Mouse (Mus musculus) lung, embryonic 15.5 days (tissue): Measurements from ENCODE around the gene Fscn3. TPM values are rescaled to one million over a fixed set of nuclear protein-coding genes. Genes with fewer than 3 reads are reported as not detected.

Experiments
- ATAC-seq: fragments of 200-750 bp; cut with Nextera tagmentation; 2 replicates; pipeline ENCODE4 v1.8.0; 2017; ENCODE audit warnings: moderate number of reproducible peaks, borderline replicate concordance; ENCODE audit not compliant: low FRiP score, low TSS enrichment; ENCODE audit errors: extremely low read depth
- H3K27ac ChIP-seq: fragments of 300-500 bp; sonication (generic); 2 replicates; pipeline ENCODE4 v1.5.1; 2015; ENCODE audit warnings: moderate library complexity, mild to moderate bottlenecking, inconsistent platforms
- H3K27me3 ChIP-seq: fragments of 300-500 bp; sonication (generic); 2 replicates; pipeline ENCODE4 v1.6.1; 2015; ENCODE audit warnings: inconsistent platforms
- H3K36me3 ChIP-seq: fragments of 300-500 bp; sonication (generic); 2 replicates; pipeline ENCODE4 v1.6.1; 2015; ENCODE audit warnings: inconsistent platforms
- H3K4me1 ChIP-seq: fragments of 300-500 bp; sonication (generic); 2 replicates; pipeline ENCODE4 v1.6.1; 2015; ENCODE audit warnings: inconsistent platforms
- H3K4me2 ChIP-seq: fragments of 300-500 bp; sonication (generic); 2 replicates; pipeline ENCODE4 v1.6.1; 2015; ENCODE audit warnings: inconsistent platforms, mild to moderate bottlenecking, moderate library complexity
- H3K4me3 ChIP-seq: fragments of 300-500 bp; sonication (generic); 2 replicates; pipeline ENCODE4 v1.5.1; 2015; ENCODE audit warnings: mild to moderate bottlenecking, inconsistent platforms
- H3K9ac ChIP-seq: fragments of 300-500 bp; sonication (generic); 2 replicates; pipeline ENCODE4 v1.6.1; 2015; ENCODE audit warnings: inconsistent platforms
- H3K9me3 ChIP-seq: fragments of 300-500 bp; sonication (generic); 2 replicates; pipeline ENCODE4 v1.6.1; 2016; ENCODE audit warnings: inconsistent platforms
- WGBS: fragments of 180-500 bp; shearing (Covaris S2); methylation state at CpG from one replicate; pipeline ENCODE4 v1.1.7; 2015; 5-methylcytosine and 5-hydroxymethylcytosine counted together
- polyA plus RNA-seq: library from polyadenylated mRNA; unstranded; fragments of >200 nt; fragmentation: Nextera tagmentation; extraction: Ambion mirVana; gene quantifications from 2 replicates; pipeline ENCODE4 v1.2.1, GENCODE M21; 2015

Gene Fscn3
- polyA plus RNA-seq, 1 experiment from 2014 or later = not detected

DNA sequence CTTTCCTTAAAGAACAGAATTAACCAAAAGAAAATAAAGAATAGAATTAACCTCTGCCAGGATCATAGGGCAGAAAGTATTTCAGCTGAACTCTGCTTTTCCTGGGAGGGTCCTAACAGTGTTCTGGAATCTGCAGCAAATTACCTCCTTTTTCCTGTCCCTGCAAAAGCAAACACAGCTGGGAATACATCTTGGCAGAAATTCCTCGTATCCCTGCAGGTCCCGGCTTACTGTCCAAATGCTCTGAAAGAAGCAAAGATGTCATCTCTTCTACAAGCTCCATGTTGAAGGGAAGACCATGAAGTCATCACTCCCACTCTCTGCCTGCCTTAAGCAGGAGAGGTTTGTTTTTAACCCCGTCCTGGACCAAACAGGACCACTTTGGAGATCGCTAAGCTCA is 10.6 kb upstream of the Fscn3 start:
- no peak overlapping the region for H3K4me2 ChIP-seq

DNA sequence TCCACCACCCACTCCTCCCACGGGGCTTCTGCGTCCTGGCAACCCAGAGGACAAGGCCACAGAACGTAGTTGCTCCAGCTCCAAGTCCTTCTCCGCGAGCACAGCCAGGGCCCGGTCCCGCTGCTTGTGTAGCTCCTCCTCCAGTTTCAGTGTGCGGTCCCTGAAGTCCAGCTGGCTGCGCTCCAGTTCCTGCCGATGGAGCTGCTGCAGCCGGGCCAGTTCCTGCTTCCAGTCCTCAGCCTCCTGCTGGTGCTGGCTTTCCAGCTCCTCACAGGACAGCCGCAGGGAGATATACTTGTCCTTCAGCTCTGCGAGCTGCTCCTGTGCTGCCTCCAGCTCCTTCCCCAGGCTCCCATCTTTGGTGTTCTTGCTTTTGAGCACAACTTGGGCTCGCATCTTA is 9.1 kb upstream of the Fscn3 start:
- no peak overlapping the region for H3K4me3 ChIP-seq
- 65% methylated on average over 14 of the region's 14 CpGs for WGBS
- H3K9me3 ChIP-seq = no peaks in the 10 kb centered on the region
- no peak overlapping the region for H3K4me2 ChIP-seq
- no peak overlapping the region for H3K9ac ChIP-seq
- ATAC-seq = no peak
- no peak overlapping the region for H3K27ac ChIP-seq
- H3K4me1 ChIP-seq = peaks cover 24% of the 10 kb centered on the region
- no peaks in the 10 kb centered on the region for H3K27me3 ChIP-seq
- H3K36me3 ChIP-seq = peaks cover 31% of the 10 kb centered on the region

More for the DNA sequence above, 10.6 kb upstream of the Fscn3 start:
- Histone ChIP-seq H3K27ac (no peak overlapping the region), H3K9me3 (no peaks in the 10 kb centered on the region), H3K9ac (no peak overlapping the region), H3K36me3 (peaks cover 31% of the 10 kb centered on the region), H3K4me3 (no peak overlapping the region), H3K27me3 (no peaks in the 10 kb centered on the region), H3K4me1 (peaks cover 18% of the 10 kb centered on the region)
- WGBS = 64% methylated on average over 4 of the region's 4 CpGs
- ATAC-seq = no peak

DNA sequence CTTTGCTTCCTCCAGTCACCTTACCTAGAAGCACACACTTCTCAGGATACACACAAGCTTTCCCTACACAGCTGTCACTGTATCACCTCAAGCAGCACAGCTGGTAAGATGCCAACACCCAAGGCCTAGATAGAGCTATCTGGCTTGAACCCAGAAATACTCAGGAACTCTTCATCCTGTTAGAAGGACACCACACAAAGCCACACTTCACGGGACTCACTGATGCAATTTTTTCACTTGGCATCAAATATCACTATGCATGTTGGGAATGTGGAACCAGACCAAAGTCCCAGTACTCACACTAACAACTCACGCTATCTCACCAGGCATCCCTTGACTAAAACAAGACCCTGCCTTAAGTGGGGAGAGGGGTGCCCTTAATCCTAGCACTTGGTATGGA is 7.9 kb upstream of the Fscn3 start:
- Histone ChIP-seq H3K36me3 (peaks cover 30% of the 10 kb centered on the region), H3K9ac (no peak overlapping the region), H3K9me3 (no peaks in the 10 kb centered on the region), H3K4me2 (peak overlapping the region; percentile 80), H3K27ac (no peak overlapping the region), H3K4me1 (peaks cover 29% of the 10 kb centered on the region), H3K27me3 (no peaks in the 10 kb centered on the region), H3K4me3 (0 out of 2 replicates have a peak overlapping the region, but pooled peaks have one; percentile 82)
- 55% methylated on average over 2 of the region's 2 CpGs for WGBS
- no peak for ATAC-seq

DNA sequence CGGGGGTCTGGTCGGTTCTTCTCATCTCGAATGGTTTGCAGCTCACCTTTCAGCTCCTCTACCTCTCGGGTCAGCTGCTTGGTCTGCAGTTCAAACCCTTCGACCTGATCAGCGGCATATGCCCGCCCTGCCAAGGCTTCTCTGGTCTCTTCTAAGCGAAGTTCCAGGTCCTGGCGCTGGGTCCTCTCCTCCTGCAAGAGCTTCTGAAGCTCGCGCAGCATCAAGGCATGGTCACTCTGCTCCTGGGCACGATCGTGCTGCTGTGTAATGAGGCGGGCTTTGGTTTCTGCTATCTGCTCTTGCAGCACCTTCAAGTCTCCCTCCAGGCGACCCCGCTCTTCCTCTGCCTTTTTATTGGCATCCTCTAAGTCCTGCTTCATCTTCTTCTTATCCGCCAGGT is 7.2 kb upstream of the Fscn3 start:
- peaks cover 34% of the 10 kb centered on the region for H3K4me1 ChIP-seq
- 80% methylated on average over 17 of the region's 17 CpGs for WGBS

DNA sequence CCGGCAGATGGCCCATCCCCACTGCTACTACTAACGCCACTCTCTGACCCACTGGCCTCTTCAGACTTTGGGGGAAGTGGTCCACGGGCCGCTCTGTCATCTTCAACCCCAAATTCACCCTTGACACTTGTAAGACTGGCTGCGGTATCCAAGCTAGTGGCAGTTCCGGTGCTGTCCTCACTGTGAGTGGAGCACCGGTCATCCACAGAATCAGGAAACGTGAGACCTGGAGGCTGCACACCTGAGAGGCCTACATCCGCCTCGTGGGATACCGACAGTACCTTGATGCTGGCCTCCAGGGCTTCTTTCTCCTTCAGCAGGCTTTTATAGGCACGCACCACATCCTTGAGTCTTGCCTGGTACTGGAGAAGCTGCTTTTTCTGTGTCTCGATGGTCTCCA is 6.7 kb upstream of the Fscn3 start:
- no peaks in the 10 kb centered on the region for H3K9me3 ChIP-seq
- no peaks in the 10 kb centered on the region for H3K27me3 ChIP-seq
- peak overlapping the region; percentile 82 for H3K4me3 ChIP-seq
- peak overlapping the region; percentile 80 for H3K4me2 ChIP-seq
- no peak overlapping the region for H3K27ac ChIP-seq
- no peak for ATAC-seq
- H3K4me1 ChIP-seq = peaks cover 34% of the 10 kb centered on the region
- H3K9ac ChIP-seq = peak overlapping the region; percentile 75
- 9% methylated on average over 13 of the region's 13 CpGs for WGBS
- peaks cover 30% of the 10 kb centered on the region for H3K36me3 ChIP-seq

More for the DNA sequence above, 7.2 kb upstream of the Fscn3 start:
- H3K4me2 ChIP-seq = peak overlapping the region; percentile 80
- ATAC-seq = no peak
- peak overlapping the region; percentile 82 for H3K4me3 ChIP-seq
- no peaks in the 10 kb centered on the region for H3K9me3 ChIP-seq
- peak overlapping the region; percentile 75 for H3K9ac ChIP-seq
- no peak overlapping the region for H3K27ac ChIP-seq
- peaks cover 28% of the 10 kb centered on the region for H3K36me3 ChIP-seq
- no peaks in the 10 kb centered on the region for H3K27me3 ChIP-seq

DNA sequence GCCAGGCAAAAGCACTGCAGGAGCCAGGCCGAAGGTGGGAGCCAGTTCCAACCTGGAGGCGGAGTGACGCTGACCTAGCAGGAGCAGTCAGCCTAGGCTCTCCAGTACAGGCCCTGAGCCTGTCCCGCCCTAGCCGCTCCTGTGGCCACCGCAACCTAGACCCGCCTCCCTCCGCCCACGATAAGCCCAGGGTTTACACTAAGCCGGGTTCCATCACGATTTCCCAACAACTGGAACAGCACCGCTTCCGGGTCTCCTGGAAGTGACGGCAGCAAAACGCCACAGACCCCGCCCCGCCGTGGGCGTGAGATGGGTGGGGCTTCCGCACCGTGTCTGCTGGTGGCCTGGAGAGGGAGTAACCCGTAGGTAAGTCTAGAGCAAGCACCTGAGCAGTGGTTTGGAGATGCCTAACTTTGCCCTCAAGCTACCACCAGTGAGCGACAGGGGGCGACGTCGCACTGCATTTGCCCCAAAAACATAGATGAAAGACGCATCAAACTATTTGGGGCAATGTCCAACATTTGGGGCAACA is 6.1 kb upstream of the Fscn3 start:
- Histone ChIP-seq H3K27me3 (no peaks in the 10 kb centered on the region), H3K4me1 (peaks cover 34% of the 10 kb centered on the region), H3K36me3 (peaks cover 28% of the 10 kb centered on the region), H3K27ac (peak overlapping the region; percentile 66), H3K4me3 (peak overlapping the region; percentile 82), H3K9ac (peak overlapping the region; percentile 75), H3K9me3 (no peaks in the 10 kb centered on the region), H3K4me2 (peak overlapping the region; percentile 80)
- WGBS = under 1% methylated on average over 27 of the region's 27 CpGs
- ATAC-seq = peak; percentile 85

DNA sequence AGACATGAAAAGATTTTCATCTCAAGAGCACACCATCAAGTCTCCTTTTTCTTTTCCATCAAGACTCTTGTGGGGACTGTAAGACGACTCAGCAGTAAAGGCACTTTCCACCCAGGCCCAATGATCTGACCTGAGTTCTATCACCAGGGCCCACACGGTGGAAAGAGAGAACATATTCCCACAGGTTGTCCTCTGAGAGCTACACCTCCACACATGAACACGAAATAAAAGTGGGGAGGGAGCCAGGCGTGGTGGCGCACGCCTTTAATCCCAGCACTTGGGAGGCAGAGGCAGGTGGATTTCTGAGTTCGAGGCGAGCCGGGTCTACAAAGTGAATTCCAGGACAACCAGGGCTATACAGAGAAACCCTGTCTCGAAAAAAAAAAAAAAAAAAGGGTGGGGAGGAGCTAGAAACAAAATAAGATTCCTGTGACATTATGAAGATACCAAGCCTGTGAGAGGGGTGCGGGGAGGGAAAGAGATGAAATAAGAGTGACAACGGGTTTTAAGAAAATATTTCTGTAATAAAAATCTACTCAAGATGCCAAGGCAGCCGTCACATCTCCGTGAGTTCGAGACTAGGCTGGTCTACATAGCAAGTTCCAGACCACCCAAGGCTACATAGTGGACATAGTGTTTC is 4.8 kb upstream of the Fscn3 start:
- peak overlapping the region; percentile 62 for H3K4me2 ChIP-seq
- H3K36me3 ChIP-seq = peaks cover 30% of the 10 kb centered on the region
- H3K9me3 ChIP-seq = no peaks in the 10 kb centered on the region
- peak overlapping the region; percentile 70 for H3K27ac ChIP-seq
- no peak overlapping the region for H3K9ac ChIP-seq
- peaks cover 34% of the 10 kb centered on the region for H3K4me1 ChIP-seq
- no peaks in the 10 kb centered on the region for H3K27me3 ChIP-seq
- no peak for ATAC-seq
- WGBS = 62% methylated on average over 15 of the region's 15 CpGs
- H3K4me3 ChIP-seq = peak overlapping the region; percentile 92

DNA sequence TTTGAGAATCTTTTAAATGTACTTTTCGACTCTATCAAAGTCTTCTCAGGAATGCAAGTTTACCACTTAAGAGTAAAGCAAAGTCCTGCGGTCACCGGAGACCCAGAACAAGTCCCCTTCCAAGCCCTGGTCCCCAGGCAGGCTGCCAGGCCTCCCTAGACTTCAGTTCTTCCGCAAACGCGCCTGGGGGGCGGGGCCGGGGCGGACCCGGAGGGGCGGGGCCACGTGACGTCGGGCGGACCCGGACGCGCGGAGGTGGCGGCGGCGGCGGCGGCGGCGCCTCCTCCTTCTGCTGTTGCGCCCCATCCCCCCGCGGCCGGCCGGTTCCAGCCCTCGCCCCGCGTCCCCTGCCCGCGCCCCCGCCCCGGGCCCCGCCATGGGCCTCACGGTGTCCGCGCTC is 4.3 kb upstream of the Fscn3 start, which contains the start of gene Arf5:
Gene Arf5 (plus strand): TSS at position 248 of the 400 bp plus-strand sequence.
- no peaks in the 10 kb centered on the region for H3K9me3 ChIP-seq
- H3K4me2 ChIP-seq = peak within 1 kb of the TSS; percentile 62
- 1% methylated on average over 24 of the region's 42 CpGs for WGBS
- peaks cover 27% of the 10 kb centered on the region for H3K36me3 ChIP-seq
- peak within 1 kb of the TSS; percentile 97 for H3K9ac ChIP-seq
- peak within 1 kb of the TSS; percentile 92 for H3K4me3 ChIP-seq
- ATAC-seq = peak; percentile 74
- H3K27me3 ChIP-seq = no peaks in the 10 kb centered on the region
- peaks cover 34% of the 10 kb centered on the region for H3K4me1 ChIP-seq
- H3K27ac ChIP-seq = peak within 1 kb of the TSS; percentile 84

DNA sequence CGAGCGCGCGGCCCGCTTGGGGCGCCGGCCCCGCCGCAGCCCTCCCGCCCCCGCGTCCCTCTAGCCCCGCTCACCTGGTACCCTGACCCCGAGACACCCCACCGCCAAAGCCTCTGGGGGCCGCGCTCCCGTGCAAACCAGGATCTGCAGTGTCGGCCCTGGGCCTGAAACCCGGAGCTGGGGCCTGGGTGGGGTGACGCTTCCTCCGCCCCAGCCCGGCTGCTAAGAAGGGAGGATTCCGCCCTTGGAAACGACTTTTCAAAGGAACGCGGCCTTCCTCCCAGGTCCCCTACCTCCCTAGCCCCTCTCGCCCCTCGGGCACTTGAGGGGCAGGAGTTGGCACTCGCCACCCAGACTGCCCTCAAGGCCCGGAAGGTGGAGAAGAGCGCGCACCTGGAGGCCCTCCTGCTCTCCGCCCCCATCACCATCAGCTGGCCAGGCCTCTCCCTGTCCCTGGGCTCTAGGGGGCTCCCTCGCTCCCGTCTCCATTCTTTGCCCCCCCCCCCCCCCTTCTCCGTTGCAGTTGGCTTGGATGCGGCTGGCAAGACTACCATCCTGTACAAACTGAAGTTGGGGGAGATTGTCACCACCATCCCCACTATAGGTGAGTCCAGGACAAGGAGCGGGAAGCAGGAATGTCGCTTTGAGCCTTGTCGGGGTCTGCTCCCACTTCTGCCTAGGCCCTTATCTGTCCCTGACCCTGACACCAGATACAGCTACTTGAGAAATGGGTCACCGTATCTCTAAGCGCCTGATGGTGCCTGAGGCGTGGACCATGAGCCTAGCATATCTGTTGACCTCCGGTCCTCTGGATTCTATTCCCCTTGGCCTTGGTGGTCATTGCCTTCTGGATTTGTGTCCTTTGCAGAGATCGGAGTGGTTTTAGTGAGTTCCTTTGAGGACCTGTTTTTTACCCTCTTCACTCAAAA is 3.6 kb upstream of the Fscn3 start:
- ATAC-seq = peak; percentile 49

DNA sequence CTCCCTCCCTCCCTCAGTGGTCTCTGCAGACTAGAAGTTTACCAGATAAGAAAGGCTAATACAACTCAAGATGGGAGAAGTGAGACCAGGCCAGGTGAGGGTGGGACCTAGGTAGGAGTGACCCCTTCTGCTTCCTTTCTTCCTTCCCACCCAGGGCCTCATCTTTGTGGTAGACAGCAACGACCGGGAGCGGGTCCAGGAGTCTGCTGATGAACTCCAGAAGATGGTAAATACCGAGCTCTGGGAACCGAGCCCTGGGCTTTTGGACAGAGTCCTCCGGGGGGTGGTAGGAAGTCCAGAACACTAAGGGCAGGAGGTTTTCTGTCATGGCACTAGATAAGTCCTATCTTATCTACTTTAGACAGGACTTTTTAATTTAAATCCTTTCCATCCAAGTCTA is 2.6 kb upstream of the Fscn3 start:
- no peaks in the 10 kb centered on the region for H3K9me3 ChIP-seq
- 86% methylated on average over 6 of the region's 6 CpGs for WGBS
- peaks cover 21% of the 10 kb centered on the region for H3K36me3 ChIP-seq
- H3K9ac ChIP-seq = 0 out of 2 replicates have a peak overlapping the region, but pooled peaks have one; percentile 97
- no peak for ATAC-seq
- peak overlapping the region; percentile 62 for H3K4me2 ChIP-seq
- peaks cover 28% of the 10 kb centered on the region for H3K4me1 ChIP-seq
- no peaks in the 10 kb centered on the region for H3K27me3 ChIP-seq
- H3K4me3 ChIP-seq = peak overlapping the region; percentile 92; the same call in 1 of the 2 replicates
- H3K27ac ChIP-seq = no peak overlapping the region

More for the DNA sequence above, 3.6 kb upstream of the Fscn3 start:
- Histone ChIP-seq H3K27me3 (no peaks in the 10 kb centered on the region), H3K36me3 (peaks cover 21% of the 10 kb centered on the region), H3K4me2 (peak overlapping the region; percentile 62), H3K4me1 (peaks cover 34% of the 10 kb centered on the region), H3K27ac (peak overlapping the region; percentile 84), H3K9me3 (no peaks in the 10 kb centered on the region), H3K9ac (peak overlapping the region; percentile 97), H3K4me3 (peak overlapping the region; percentile 92)
- WGBS = 6% methylated on average over 44 of the region's 46 CpGs

DNA sequence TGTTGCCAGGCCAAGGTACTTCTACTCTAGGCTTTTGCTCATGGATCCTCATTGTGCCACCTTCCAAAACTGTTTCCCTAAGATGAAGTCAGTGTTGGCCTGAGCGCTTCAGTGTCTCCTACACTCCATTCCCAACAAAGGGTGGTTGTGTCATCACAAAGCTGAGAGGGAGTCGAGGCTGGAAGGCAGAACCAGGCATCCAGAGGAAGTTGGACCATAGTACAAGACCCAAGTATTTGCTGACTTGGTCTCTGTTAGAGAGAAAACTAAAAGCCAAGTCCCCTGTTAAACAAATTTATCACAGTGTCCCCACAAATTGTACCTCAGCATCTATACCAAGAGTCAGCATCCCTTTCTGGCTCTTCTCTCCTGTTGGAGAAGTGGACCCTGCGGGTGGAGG is 701 bp downstream of the Fscn3 start, which contains the start of gene Gcc1:
Gene Gcc1 (minus strand): TSS at position 101 of the 400 bp plus-strand sequence.
- Histone ChIP-seq H3K4me2 (no peak within 1 kb of the TSS), H3K4me3 (no peak within 1 kb of the TSS), H3K36me3 (peaks cover 21% of the 10 kb centered on the region), H3K27me3 (no peaks in the 10 kb centered on the region), H3K9ac (no peak within 1 kb of the TSS), H3K27ac (no peak within 1 kb of the TSS), H3K9me3 (no peaks in the 10 kb centered on the region), H3K4me1 (peaks cover 9% of the 10 kb centered on the region)
- no peak for ATAC-seq
- WGBS = 89% methylated on average over 3 of the region's 3 CpGs
